Mouse (Mus musculus) lung, embryonic 16.5 days (tissue): ENCODE results near the gene Abhd16a. TPM values are rescaled to one million over a fixed set of nuclear protein-coding genes. Genes with fewer than 3 reads are reported as not detected.

Experiments used
- ATAC-seq: fragments of 200-750 bp; cut with Nextera tagmentation; 2 replicates; pipeline ENCODE4 v1.8.0; 2017; ENCODE audit warnings: low read depth, mild to moderate bottlenecking, moderate library complexity
- H3K27ac ChIP-seq: fragments of 300-500 bp; sonication (generic); 2 replicates; pipeline ENCODE4 v1.5.1; 2014; ENCODE audit warnings: mild to moderate bottlenecking, control low read depth, low read length
- H3K27me3 ChIP-seq: fragments of 300-500 bp; sonication (generic); 2 replicates; pipeline ENCODE4 v1.6.1; 2014; ENCODE audit warnings: low read depth, low read length, mixed read lengths; ENCODE audit not compliant: control insufficient read depth, insufficient read depth
- H3K36me3 ChIP-seq: fragments of 300-500 bp; sonication (generic); 2 replicates; pipeline ENCODE4 v1.6.1; 2014; ENCODE audit warnings: low read length; ENCODE audit not compliant: control insufficient read depth, insufficient read depth
- H3K4me1 ChIP-seq: fragments of 300-500 bp; sonication (generic); replicated peaks from 2 replicates; pipeline ENCODE4 v1.6.1; 2014; ENCODE audit warnings: low read length, mixed read lengths; ENCODE audit not compliant: control insufficient read depth, insufficient read depth
- H3K4me2 ChIP-seq: fragments of 300-500 bp; sonication (generic); 2 replicates; pipeline ENCODE4 v1.6.1; 2014; ENCODE audit warnings: low read depth, low read length, control low read depth
- H3K4me3 ChIP-seq: fragments of 300-500 bp; sonication (generic); 2 replicates; pipeline ENCODE4 v1.5.1; 2014; ENCODE audit warnings: mild to moderate bottlenecking, low read length, control low read depth
- H3K9ac ChIP-seq: fragments of 300-500 bp; sonication (generic); 2 replicates; pipeline ENCODE4 v1.6.1; 2014; ENCODE audit warnings: low read length, control low read depth
- H3K9me3 ChIP-seq: fragments of 300-500 bp; sonication (generic); 2 replicates; pipeline ENCODE4 v1.6.1; 2016; ENCODE audit warnings: low read length; ENCODE audit not compliant: control insufficient read depth
- WGBS: fragments of 180-500 bp; shearing (Covaris S2); extraction: QIAGEN DNeasy Blood & Tissue Kit; methylation state at CpG from one replicate; pipeline ENCODE4 v1.1.7; 2014; 5-methylcytosine and 5-hydroxymethylcytosine counted together
- polyA plus RNA-seq: library from polyadenylated mRNA; unstranded; fragments of >200 nt; fragmentation: Nextera tagmentation; extraction: Ambion mirVana; gene quantifications from 2 replicates; pipeline ENCODE4 v1.2.1, GENCODE M21; 2015

The Abhd16a gene
- polyA plus RNA-seq, 1 experiment from 2014 or later, result 98.3 TPM

DNA sequence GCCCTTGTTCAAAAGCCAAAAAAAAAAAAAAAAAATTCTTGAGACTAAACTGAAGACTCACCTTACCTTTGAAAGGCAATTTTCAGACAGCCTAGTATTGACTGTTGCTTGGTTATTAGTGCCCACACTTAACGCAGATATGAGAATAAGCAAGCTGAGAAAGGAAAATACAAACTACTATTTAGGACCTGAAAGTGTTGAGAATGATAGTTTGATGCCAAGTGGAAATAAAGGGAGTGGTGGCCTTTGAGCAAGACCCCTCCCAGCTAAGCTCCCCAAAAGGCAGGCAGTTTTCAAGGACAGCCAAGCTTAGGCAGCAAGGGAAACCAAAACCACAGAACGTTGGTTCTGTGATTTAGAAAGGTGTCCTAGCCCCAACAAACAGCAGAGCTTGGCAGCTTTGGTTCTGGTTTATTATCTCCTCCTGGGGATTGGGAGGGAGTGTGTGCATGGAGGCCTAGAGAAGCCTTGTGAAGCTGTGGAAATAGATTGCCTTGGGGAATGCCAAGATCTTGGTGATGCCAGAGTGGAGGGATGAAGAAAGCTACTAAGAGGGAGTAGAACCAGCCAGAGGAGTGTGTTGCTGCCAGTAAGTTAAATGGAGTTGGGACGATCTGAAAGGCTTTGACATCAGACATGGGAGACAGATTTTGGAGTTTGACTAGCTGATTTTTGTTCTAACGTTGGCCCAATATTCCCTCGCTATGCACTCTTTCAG lies 59.0 kb downstream of the Abhd16a start:
- no peak for ATAC-seq
- H3K4me1 ChIP-seq, result no peaks in the 10 kb centered on the region
- H3K4me3 ChIP-seq, result no peak overlapping the region
- H3K27ac ChIP-seq, result no peak overlapping the region
- H3K27me3 ChIP-seq, result no peaks in the 10 kb centered on the region
- no peaks in the 10 kb centered on the region for H3K9me3 ChIP-seq
- H3K4me2 ChIP-seq, result no peak overlapping the region
- no peak overlapping the region for H3K9ac ChIP-seq
- 63% methylated on average over 5 of the region's 5 CpGs for WGBS
- H3K36me3 ChIP-seq, result peaks cover 85% of the 10 kb centered on the region

DNA sequence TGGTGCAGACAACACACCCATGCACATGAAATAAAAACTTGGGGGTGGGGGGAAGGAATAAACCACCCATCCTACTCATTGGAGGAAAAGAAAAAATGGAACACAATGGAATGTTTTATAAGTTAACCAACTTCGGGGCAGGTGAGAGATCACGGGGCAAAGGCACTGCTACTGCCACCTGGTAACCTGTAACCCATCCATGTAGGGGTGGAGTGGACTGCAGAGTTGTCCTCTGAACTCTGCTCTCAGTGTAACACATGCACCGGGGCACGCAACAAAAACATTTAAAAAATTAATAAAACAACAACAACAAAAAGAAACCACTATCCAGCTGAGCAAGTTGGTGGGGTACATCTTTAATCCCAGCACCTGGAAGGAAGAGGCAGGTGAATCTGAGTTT lies 63.1 kb downstream of the Abhd16a start:
- no peak overlapping the region for H3K9ac ChIP-seq
- no peak overlapping the region for H3K27ac ChIP-seq
- H3K36me3 ChIP-seq, result peaks cover 88% of the 10 kb centered on the region
- WGBS, result 91% methylated on average over 4 of the region's 4 CpGs
- no peaks in the 10 kb centered on the region for H3K27me3 ChIP-seq
- H3K4me3 ChIP-seq, result no peak overlapping the region
- H3K4me2 ChIP-seq, result no peak overlapping the region
- H3K4me1 ChIP-seq, result no peaks in the 10 kb centered on the region
- no peak for ATAC-seq
- H3K9me3 ChIP-seq, result no peaks in the 10 kb centered on the region

Other genes starting within 250 kb of the Abhd16a start
- 47.8 and 49.9 TPM in 2 replicates for gene Skiv2l, start 239.1 kb upstream of the Abhd16a start, polyA plus RNA-seq
- gene Nelfe, start 238.9 kb upstream of the Abhd16a start, polyA plus RNA-seq, result 94.4 and 96.0 TPM in 2 replicates
- 1.8 and 7.3 TPM in 2 replicates for gene Cfb, start 226.7 kb upstream of the Abhd16a start, polyA plus RNA-seq
- gene Zbtb12, start 209.8 kb upstream of the Abhd16a start, polyA plus RNA-seq, result 2.3 and 2.5 TPM in 2 replicates
- not detected in 2 replicates for gene Gm20547, start 207.2 kb upstream of the Abhd16a start, polyA plus RNA-seq
- 3.2 and 4.8 TPM in 2 replicates for gene C2, start 191.0 kb upstream of the Abhd16a start, polyA plus RNA-seq
- 58.2 and 62.2 TPM in 2 replicates for gene Ehmt2, start 190.8 kb upstream of the Abhd16a start, polyA plus RNA-seq
- gene Slc44a4, start 174.8 kb upstream of the Abhd16a start, polyA plus RNA-seq, result 1.5 and 1.9 TPM in 2 replicates
- 19.0 and 20.4 TPM in 2 replicates for gene Neu1, start 158.0 kb upstream of the Abhd16a start, polyA plus RNA-seq
- gene Hspa1b, start 130.0 kb upstream of the Abhd16a start, polyA plus RNA-seq, result 0.10 and 0.19 TPM in 2 replicates
- gene Gm20481, start 119.4 kb upstream of the Abhd16a start, polyA plus RNA-seq, result 1.2 TPM in 1 of 2 replicates, not detected in the other
- gene Hspa1a, start 117.1 kb upstream of the Abhd16a start, polyA plus RNA-seq, result 4.4 and 4.8 TPM in 2 replicates
- gene Hspa1l, start 116.6 kb upstream of the Abhd16a start, polyA plus RNA-seq, result 0.55 and 0.65 TPM in 2 replicates
- 178 and 189 TPM in 2 replicates for gene Lsm2, start 107.4 kb upstream of the Abhd16a start, polyA plus RNA-seq
- gene Vars, start 88.3 kb upstream of the Abhd16a start, polyA plus RNA-seq, result 88.0 and 96.2 TPM in 2 replicates
- gene Vwa7, start 72.7 kb upstream of the Abhd16a start, polyA plus RNA-seq, result 0.14 and 0.25 TPM in 2 replicates
- 4.3 and 4.6 TPM in 2 replicates for gene Sapcd1, start 61.2 kb upstream of the Abhd16a start, polyA plus RNA-seq
- gene Msh5, start 42.5 kb upstream of the Abhd16a start, polyA plus RNA-seq, result 4.7 and 4.9 TPM in 2 replicates
- gene Clic1, start 39.3 kb upstream of the Abhd16a start, polyA plus RNA-seq, result 298 and 322 TPM in 2 replicates
- gene Ddah2, start 30.2 kb upstream of the Abhd16a start, polyA plus RNA-seq, result 305 and 309 TPM in 2 replicates
- gene Ly6g6c, start 23.9 kb upstream of the Abhd16a start, polyA plus RNA-seq, result 0.53 and 0.97 TPM in 2 replicates
- 1.1 and 1.2 TPM in 2 replicates for gene Mpig6b, start 23.1 kb upstream of the Abhd16a start, polyA plus RNA-seq
- 1.8 and 2.3 TPM in 2 replicates for gene Ly6g6e, start 12.4 kb upstream of the Abhd16a start, polyA plus RNA-seq
- 7.0 and 9.0 TPM in 2 replicates for gene Ly6g6d, start 11.2 kb upstream of the Abhd16a start, polyA plus RNA-seq
- 0.31 and 0.79 TPM in 2 replicates for gene Ly6g6f, start 3.7 kb upstream of the Abhd16a start, polyA plus RNA-seq
- gene Ly6g5c, start 19.0 kb downstream of the Abhd16a start, polyA plus RNA-seq, result not detected in 2 replicates
- gene Ly6g5b, start 26.2 kb downstream of the Abhd16a start, polyA plus RNA-seq, result 0.60 and 1.1 TPM in 2 replicates
- 18.3 and 19.7 TPM in 2 replicates for gene Gpank1, start 32.2 kb downstream of the Abhd16a start, polyA plus RNA-seq
- gene Csnk2b, start 32.8 kb downstream of the Abhd16a start, polyA plus RNA-seq, result 242 and 248 TPM in 2 replicates
- gene D17H6S53E, start 37.1 kb downstream of the Abhd16a start, polyA plus RNA-seq, result 9.7 and 10.4 TPM in 2 replicates
- 1.4 and 13.6 TPM in 2 replicates for gene Apom, start 42.8 kb downstream of the Abhd16a start, polyA plus RNA-seq
- 46.3 and 54.9 TPM in 2 replicates for gene Bag6, start 45.9 kb downstream of the Abhd16a start, polyA plus RNA-seq
- 151 and 167 TPM in 2 replicates for gene Prrc2a, start 75.6 kb downstream of the Abhd16a start, polyA plus RNA-seq
- 7.3 and 8.0 TPM in 2 replicates for gene Aif1, start 86.8 kb downstream of the Abhd16a start, polyA plus RNA-seq
- 11.3 and 12.4 TPM in 2 replicates for gene Lst1, start 99.2 kb downstream of the Abhd16a start, polyA plus RNA-seq
- 1.0 and 1.5 TPM in 2 replicates for gene Ltb, start 105.2 kb downstream of the Abhd16a start, polyA plus RNA-seq
- 0.09 and 0.24 TPM in 2 replicates for gene Tnf, start 112.7 kb downstream of the Abhd16a start, polyA plus RNA-seq
- gene Lta, start 116.1 kb downstream of the Abhd16a start, polyA plus RNA-seq, result 0.30 TPM in 1 of 2 replicates, not detected in the other
- 1.2 TPM in 1 of 2 replicates, not detected in the other for gene Gm16181, start 131.6 kb downstream of the Abhd16a start, polyA plus RNA-seq
- 4.9 and 5.9 TPM in 2 replicates for gene Atp6v1g2, start 144.4 kb downstream of the Abhd16a start, polyA plus RNA-seq
- gene Nfkbil1, start 146.5 kb downstream of the Abhd16a start, polyA plus RNA-seq, result 10.0 and 11.0 TPM in 2 replicates
- gene Ddx39b, start 152.5 kb downstream of the Abhd16a start, polyA plus RNA-seq, result 437 and 448 TPM in 2 replicates
- 141 and 161 TPM in 2 replicates for gene H2-D1, start 173.5 kb downstream of the Abhd16a start, polyA plus RNA-seq
- gene H2-Q1, start 231.1 kb downstream of the Abhd16a start, polyA plus RNA-seq, result 0.24 and 0.38 TPM in 2 replicates